Mouse (Mus musculus) ES-E14 (cell line): ENCODE results near the gene Ece2. TPM values are rescaled to one million over a fixed set of nuclear protein-coding genes. Genes with fewer than 3 reads are reported as not detected.

ENCODE experiments used
- DNase-seq: peaks from one replicate; pipeline ENCODE4 v3.0.0-alpha.2; 2013; ENCODE audit warnings: low read depth, low spot score
- H3K27ac ChIP-seq: 2 replicates; pipeline ENCODE4 v1.5.1; 2012; ENCODE audit warnings: low read depth, mild to moderate bottlenecking, low read length, moderate library complexity, mixed read lengths; ENCODE audit not compliant: poor library complexity, insufficient read depth, severe bottlenecking
- H3K36me3 ChIP-seq: 2 replicates; pipeline ENCODE4 v1.6.1; 2012; ENCODE audit warnings: mild to moderate bottlenecking, low read length, moderate library complexity, mixed read lengths; ENCODE audit not compliant: control insufficient read depth, poor library complexity, insufficient read depth, severe bottlenecking
- H3K4me1 ChIP-seq, 2 experiments: fragments of 150-350 bp in 1 of 2; sonication (generic) in 1 of 2; 2 replicates each; pipeline ENCODE4 v1.6.1; 2012; ENCODE audit warnings: low read length in 2 of 2, mild to moderate bottlenecking in 1 of 2, mixed read lengths in 1 of 2; ENCODE audit not compliant: control insufficient read depth in 2 of 2, insufficient read depth in 2 of 2, poor library complexity in 1 of 2
- H3K4me3 ChIP-seq, 2 experiments: fragments of 150-350 bp in 1 of 2; sonication (generic) in 1 of 2; 2 replicates each; pipeline ENCODE4 v1.5.1; 2012; ENCODE audit warnings: low read length in 2 of 2, low read depth in 1 of 2, mild to moderate bottlenecking in 1 of 2, mixed read lengths in 1 of 2; ENCODE audit not compliant: insufficient read depth in 1 of 2, poor library complexity in 1 of 2, severe bottlenecking in 1 of 2
- H3K9ac ChIP-seq: 2 replicates; pipeline ENCODE4 v1.6.1; 2012; ENCODE audit warnings: low read depth, mild to moderate bottlenecking, low read length, mixed read lengths; ENCODE audit not compliant: poor library complexity, insufficient read depth, severe bottlenecking
- H3K9me3 ChIP-seq: fragments of 150-350 bp; sonication (generic); 2 replicates; pipeline ENCODE4 v1.6.1; 2012; ENCODE audit warnings: low read depth, mild to moderate bottlenecking, low read length; ENCODE audit not compliant: control insufficient read depth, insufficient read depth
- CHD2 ChIP-seq: IDR thresholded peaks from 2 replicates; pipeline ENCODE4 v1.6.1; 2014; ENCODE audit warnings: mild to moderate bottlenecking, low read depth, low read length, inconsistent platforms
- HCFC1 ChIP-seq: IDR thresholded peaks from 2 replicates; pipeline ENCODE4 v1.6.1; 2012; ENCODE audit warnings: low read length, inconsistent platforms, borderline replicate concordance; ENCODE audit not compliant: insufficient read depth
- MAFK ChIP-seq: IDR thresholded peaks from 2 replicates; pipeline ENCODE4 v1.6.1; 2014; ENCODE audit warnings: mild to moderate bottlenecking, low read depth, low read length, inconsistent platforms; ENCODE audit not compliant: insufficient read depth
- ZC3H11A ChIP-seq: IDR thresholded peaks from 2 replicates; pipeline ENCODE4 v1.6.1; 2012; ENCODE audit warnings: low read depth, mild to moderate bottlenecking, inconsistent platforms, low read length, borderline replicate concordance
- ZNF384 ChIP-seq: IDR thresholded peaks from 2 replicates; pipeline ENCODE4 v1.6.1; 2012; ENCODE audit warnings: low read depth, low read length, inconsistent platforms
- in situ Hi-C, 2 experiments: fragments of 600-800 bp; cut with MboI; formaldehyde crosslinking; loops; one replicate each; pipeline ENCODE4 v1.15.1; 2025; ENCODE audit warnings: low sequenced_read_pairs in 2 of 2, inconsistent platforms in 1 of 2; ENCODE audit not compliant: unreplicated experiment in 2 of 2
- total RNA-seq: library from RNA; depleted of rRNA; stranded (reverse); fragments of 300-350 nt; gene quantifications from 2 replicates; pipeline ENCODE4 v1.2.3, GENCODE M21; 2012

The Ece2 gene
- total RNA-seq, 1 experiment = 6.7 TPM

DNA sequence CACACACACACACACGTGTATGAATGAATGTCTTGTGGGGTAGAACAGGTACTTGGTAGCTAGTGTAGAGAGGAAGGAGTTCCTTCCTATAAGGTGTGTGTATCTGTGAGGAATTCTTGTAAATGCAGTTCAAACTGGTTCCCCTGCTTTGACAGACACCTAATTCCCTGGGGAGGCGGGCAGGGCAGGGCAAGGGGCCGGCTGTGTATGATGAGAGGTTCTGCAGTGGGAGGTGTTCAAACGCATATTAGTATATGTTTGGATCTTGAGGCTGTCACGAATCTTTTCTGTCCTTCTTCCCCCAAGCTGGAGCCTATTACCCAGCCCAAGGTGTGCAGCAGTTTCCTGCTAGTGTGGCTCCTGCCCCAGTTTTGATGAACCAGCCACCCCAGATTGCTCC lies 47.8 kb downstream of the Ece2 start:
- Histone ChIP-seq H3K36me3 (peaks cover 70% of the 10 kb centered on the region), H3K9ac (no peak overlapping the region), H3K4me3 (no peak overlapping the region), H3K4me1 (peaks cover 0 to 6% of the 10 kb centered on the region in 2 experiments; a peak in 1 of 4 replicates), H3K27ac (no peak overlapping the region), H3K9me3 (no peaks in the 10 kb centered on the region)
- TF ChIP-seq CHD2 = no peak
- TF ChIP-seq HCFC1 = no peak
- TF ChIP-seq ZNF384 = no peak
- TF ChIP-seq MAFK = no peak
- TF ChIP-seq ZC3H11A = no peak
- in situ Hi-C loops = no loop called here
- DNase-seq = no peak

GRCm38 (mm10) chr16:20677974-20678675 lies 48.5 kb downstream of the Ece2 start:
- no peak overlapping the region for H3K27ac ChIP-seq
- in situ Hi-C loops = no loop called here
- DNase-seq = no peak
- no peaks in the 10 kb centered on the region for H3K9me3 ChIP-seq
- TF ChIP-seq ZNF384 (no peak), HCFC1 (no peak), CHD2 (no peak), ZC3H11A (no peak), MAFK (no peak)
- H3K4me1 ChIP-seq = peaks cover 0 to 6% of the 10 kb centered on the region in 2 experiments; a peak in 1 of 4 replicates
- H3K4me3 ChIP-seq = no peak overlapping the region
- H3K36me3 ChIP-seq = peaks cover 78% of the 10 kb centered on the region
- H3K9ac ChIP-seq = no peak overlapping the region

DNA sequence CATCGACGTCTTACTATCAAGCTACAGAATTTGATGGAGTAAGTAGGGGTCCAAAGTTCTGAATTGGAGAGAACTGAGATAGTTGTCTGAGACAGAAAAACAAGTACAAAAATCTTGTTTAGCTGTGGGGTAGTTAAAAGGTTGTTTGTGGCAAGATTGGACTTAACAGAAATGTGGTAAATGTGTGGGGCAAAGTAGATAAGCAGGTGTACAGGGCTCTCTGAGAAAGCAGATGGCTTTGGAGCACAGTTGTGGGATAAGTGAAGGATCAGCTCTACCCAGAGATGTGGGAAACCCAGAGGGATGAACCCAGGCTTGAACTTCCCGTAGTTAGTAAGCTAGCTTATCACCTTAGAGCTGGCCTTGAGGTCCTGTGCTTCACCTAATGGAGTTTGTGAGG lies 61.1 kb downstream of the Ece2 start:
- no peak for TF ChIP-seq HCFC1
- TF ChIP-seq CHD2 = no peak
- TF ChIP-seq ZC3H11A = no peak
- TF ChIP-seq MAFK = no peak
- TF ChIP-seq ZNF384 = no peak
- Histone ChIP-seq H3K4me1 (peaks cover 1 to 17% of the 10 kb centered on the region in 2 experiments; a peak in 3 of 4 replicates), H3K27ac (no peak overlapping the region), H3K4me3 (no peak overlapping the region), H3K9me3 (no peaks in the 10 kb centered on the region), H3K9ac (no peak overlapping the region), H3K36me3 (peaks cover 51% of the 10 kb centered on the region)
- in situ Hi-C loops = no loop called here
- DNase-seq = no peak

DNA sequence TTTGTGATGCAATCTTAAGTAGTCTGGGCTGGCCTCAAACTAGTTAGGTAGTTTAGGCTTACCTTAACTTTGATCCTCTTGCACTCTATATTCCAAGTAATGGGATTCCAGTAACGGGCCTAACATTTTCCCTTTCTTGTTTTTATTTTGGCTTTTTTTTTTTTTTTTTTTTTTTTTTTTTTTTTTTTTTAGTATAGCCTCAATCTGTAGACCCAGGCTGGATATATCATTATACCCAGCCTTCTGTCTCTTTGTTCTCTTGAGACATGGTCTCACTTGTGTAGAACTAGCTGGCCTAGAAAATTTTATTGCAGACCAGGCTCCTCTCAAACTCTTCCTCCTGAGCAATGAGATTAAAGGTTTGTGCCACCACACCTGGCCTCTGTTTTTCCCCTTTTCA lies 62.0 kb downstream of the Ece2 start:
- Histone ChIP-seq H3K4me3 (no peak overlapping the region), H3K27ac (no peak overlapping the region; the same call in 1 of the 2 replicates), H3K36me3 (peaks cover 42% of the 10 kb centered on the region), H3K9me3 (no peaks in the 10 kb centered on the region), H3K9ac (no peak overlapping the region), H3K4me1 (peaks cover 1 to 20% of the 10 kb centered on the region in 2 experiments; a peak in 3 of 4 replicates)
- TF ChIP-seq ZC3H11A = no peak
- TF ChIP-seq ZNF384 = peak; percentile 75; the same call in 1 of the 2 replicates
- TF ChIP-seq MAFK = no peak
- in situ Hi-C loops = no loop called here
- DNase-seq = no peak
